Mouse (Mus musculus) cerebellum, adult (tissue): ENCODE data around the gene Gm11554.
"Not testable (repeated sequence)": the region's sequence is repeated elsewhere in the genome, so short reads cannot be mapped to it uniquely, and the experiment has no call there.

ENCODE experiments used
- ATAC-seq: cut with Nextera tagmentation; 2 replicates; pipeline ENCODE4 v1.9.2; 2017; ENCODE audit warnings: mild to moderate bottlenecking, moderate library complexity, mixed read lengths; ENCODE audit not compliant: insufficient number of reproducible peaks, low FRiP score, low TSS enrichment

Gm11554 gene

GRCm38 (mm10) chr11:99804346-99804745 is at the start of gene Gm11554:
TSS of gene Gm11554 (minus strand) at chr11:99804446.
- not testable (repeated sequence) for ATAC-seq

GRCm38 (mm10) chr11:99851508-99851907 is 47.3 kb upstream of the Gm11554 start, which contains the start of gene Krtap4-16:
TSS of gene Krtap4-16 (minus strand) at chr11:99851608.
- ATAC-seq: no peak

GRCm38 (mm10) chr11:99846746-99847145 is 42.5 kb upstream of the Gm11554 start:
- no peak for ATAC-seq

- no peak for ATAC-seq
Measured at GRCm38 (mm10) chr11:99842185-99842584, 37.9 kb upstream of the Gm11554 start.

- ATAC-seq: no peak
Measured at GRCm38 (mm10) chr11:99837966-99838365, 33.7 kb upstream of the Gm11554 start, which contains the start of gene 2300003K06Rik. TSS of gene 2300003K06Rik (minus strand) at chr11:99838066.

- ATAC-seq: not testable (repeated sequence)
Measured at GRCm38 (mm10) chr11:99815566-99815965, 11.3 kb upstream of the Gm11554 start, which contains the start of gene Gm11564. TSS of gene Gm11564 (minus strand) at chr11:99815666.

- not testable (repeated sequence) for ATAC-seq
Measured at GRCm38 (mm10) chr11:99809792-99810191, 5.5 kb upstream of the Gm11554 start, which contains the start of gene Krtap4-13. TSS of gene Krtap4-13 (minus strand) at chr11:99809892.

GRCm38 (mm10) chr11:99798832-99799231 is 5.4 kb downstream of the Gm11554 start, which contains the start of gene Gm11569:
TSS of gene Gm11569 (minus strand) at chr11:99798932.
- ATAC-seq: not testable (repeated sequence)

GRCm38 (mm10) chr11:99793367-99793766 is 10.9 kb downstream of the Gm11554 start, which contains the start of gene Gm11596:
TSS of gene Gm11596 (minus strand) at chr11:99793467.
- no peak for ATAC-seq

GRCm38 (mm10) chr11:99784900-99785299 is 19.3 kb downstream of the Gm11554 start, which contains the start of gene Krtap4-9:
TSS of gene Krtap4-9 (plus strand) at chr11:99785200.
- not testable (repeated sequence) for ATAC-seq

GRCm38 (mm10) chr11:99780604-99781003 is 23.6 kb downstream of the Gm11554 start, which contains the start of gene Krtap4-8:
TSS of gene Krtap4-8 (minus strand) at chr11:99780704.
- ATAC-seq: no peak

GRCm38 (mm10) chr11:99778401-99778800 is 25.8 kb downstream of the Gm11554 start:
- no peak for ATAC-seq

- not testable (repeated sequence) for ATAC-seq
Measured at GRCm38 (mm10) chr11:99772813-99773212, 31.4 kb downstream of the Gm11554 start, which contains the start of gene Gm11595. TSS of gene Gm11595 (minus strand) at chr11:99772913.

- no peak for ATAC-seq
Measured at GRCm38 (mm10) chr11:99768410-99768809, 35.8 kb downstream of the Gm11554 start.

- no peak for ATAC-seq
Measured at GRCm38 (mm10) chr11:99758877-99759276, 45.4 kb downstream of the Gm11554 start.
